Mouse (Mus musculus) hindbrain, postnatal 0 days (tissue): ENCODE data around the gene Pcbp4. TPM values are rescaled to one million over a fixed set of nuclear protein-coding genes. Genes with fewer than 3 reads are reported as not detected.
"Not testable (repeated sequence)": the region's sequence is repeated elsewhere in the genome, so short reads cannot be mapped to it uniquely, and the experiment has no call there.

Experiments used
- ATAC-seq: fragments of 200-750 bp; cut with Nextera tagmentation; 2 replicates; pipeline ENCODE4 v1.8.0; 2017; ENCODE audit warnings: mild to moderate bottlenecking, moderate TSS enrichment, moderate library complexity
- DNase-seq: peaks from one replicate; pipeline ENCODE4 v3.0.0-alpha.2; 2015; ENCODE audit warnings: low spot score
- H3K27ac ChIP-seq: fragments of 300-500 bp; sonication (generic); 2 replicates; pipeline ENCODE4 v1.5.1; 2014; ENCODE audit warnings: mild to moderate bottlenecking
- H3K27me3 ChIP-seq: fragments of 300-500 bp; sonication (generic); 2 replicates; pipeline ENCODE4 v1.6.1; 2014; ENCODE audit warnings: low read length, mixed read lengths; ENCODE audit not compliant: insufficient read depth
- H3K36me3 ChIP-seq: fragments of 300-500 bp; sonication (generic); 2 replicates; pipeline ENCODE4 v1.6.1; 2014; ENCODE audit warnings: low read length, mixed read lengths; ENCODE audit not compliant: insufficient read depth
- H3K4me1 ChIP-seq: fragments of 300-500 bp; sonication (generic); 2 replicates; pipeline ENCODE4 v1.6.1; 2014; ENCODE audit warnings: antibody characterized with exemption, low read length, mixed read lengths; ENCODE audit not compliant: insufficient read depth
- H3K4me2 ChIP-seq: fragments of 300-500 bp; sonication (generic); 2 replicates; pipeline ENCODE4 v1.6.1; 2014; ENCODE audit warnings: low read depth, mild to moderate bottlenecking, low read length, moderate library complexity, mixed read lengths
- H3K4me3 ChIP-seq: fragments of 300-500 bp; sonication (generic); 2 replicates; pipeline ENCODE4 v1.5.1; 2014; ENCODE audit warnings: low read length
- H3K9ac ChIP-seq: fragments of 300-500 bp; sonication (generic); replicated peaks from 2 replicates; pipeline ENCODE4 v1.6.1; 2014; ENCODE audit warnings: mild to moderate bottlenecking, low read length, moderate library complexity, mixed read lengths
- H3K9me3 ChIP-seq: fragments of 300-500 bp; sonication (generic); 2 replicates; pipeline ENCODE4 v1.6.1; 2016; ENCODE audit warnings: low read length, mixed read lengths
- CTCF ChIP-seq: IDR thresholded peaks from 2 replicates; pipeline ENCODE4 v1.5.1; 2016; ENCODE audit warnings: antibody characterized with exemption, control low read depth, low read depth
- WGBS: fragments of 180-500 bp; shearing (Covaris S2); extraction: QIAGEN DNeasy Blood & Tissue Kit; methylation state at CpG from one replicate; pipeline ENCODE4 v1.1.7; 2014; 5-methylcytosine and 5-hydroxymethylcytosine counted together
- polyA plus RNA-seq: library from polyadenylated mRNA; unstranded; fragments of >200 nt; fragmentation: Nextera tagmentation; extraction: Ambion mirVana; gene quantifications from 2 replicates; pipeline ENCODE4 v1.2.1, GENCODE M21; 2015
- total RNA-seq: library from RNA; depleted of rRNA; stranded (reverse); fragments of >200 nt; gene quantifications from 2 replicates; pipeline ENCODE4 v1.2.3, GENCODE M21; 2014

The Pcbp4 gene
- total and polyA plus RNA-seq, 2 experiments from 2014 or later: 228 to 623 TPM

GRCm38 (mm10) chr9:106483136-106483535, 30.0 kb downstream of the Pcbp4 start:
- TF ChIP-seq CTCF: no peak
- Histone ChIP-seq H3K9me3 (no peaks in the 10 kb centered on the region), H3K9ac (no peak overlapping the region), H3K4me1 (peaks cover 1% of the 10 kb centered on the region; the same call in 1 of the 2 replicates), H3K27me3 (no peaks in the 10 kb centered on the region), H3K27ac (no peak overlapping the region), H3K4me2 (no peak overlapping the region), H3K36me3 (peaks cover 28% of the 10 kb centered on the region), H3K4me3 (no peak overlapping the region)
- 97% methylated on average over 10 of the region's 10 CpGs for WGBS
- no peak for DNase-seq
- no peak for ATAC-seq

- 93% methylated on average over 17 of the region's 17 CpGs for WGBS
- Histone ChIP-seq H3K4me3 (no peak overlapping the region), H3K27ac (no peak overlapping the region), H3K4me2 (no peak overlapping the region), H3K27me3 (no peaks in the 10 kb centered on the region), H3K9ac (no peak overlapping the region), H3K9me3 (no peaks in the 10 kb centered on the region), H3K4me1 (no peaks in the 10 kb centered on the region), H3K36me3 (peaks cover 28% of the 10 kb centered on the region)
- TF ChIP-seq CTCF: no peak
- DNase-seq: no peak
- ATAC-seq: no peak
Observed at GRCm38 (mm10) chr9:106483606-106484005, 30.5 kb downstream of the Pcbp4 start.

GRCm38 (mm10) chr9:106485076-106485475, 32.0 kb downstream of the Pcbp4 start:
- no peak overlapping the region for H3K9ac ChIP-seq
- no peaks in the 10 kb centered on the region for H3K9me3 ChIP-seq
- DNase-seq (no peak), ATAC-seq (no peak)
- no peak overlapping the region for H3K4me3 ChIP-seq
- peaks cover 28% of the 10 kb centered on the region for H3K36me3 ChIP-seq
- no peak overlapping the region for H3K27ac ChIP-seq
- H3K27me3 ChIP-seq: no peaks in the 10 kb centered on the region
- TF ChIP-seq CTCF: no peak
- 83% methylated on average over 10 of the region's 10 CpGs for WGBS
- H3K4me2 ChIP-seq: no peak overlapping the region
- H3K4me1 ChIP-seq: no peaks in the 10 kb centered on the region

GRCm38 (mm10) chr9:106487602-106488001, 34.5 kb downstream of the Pcbp4 start:
- H3K4me3 ChIP-seq, H3K27ac ChIP-seq, H3K4me2 ChIP-seq, H3K9ac ChIP-seq, ATAC-seq, H3K27me3 ChIP-seq, H3K4me1 ChIP-seq, DNase-seq, H3K9me3 ChIP-seq: not testable (repeated sequence)
- 81% methylated on average over 6 of the region's 6 CpGs for WGBS
- H3K36me3 ChIP-seq: peaks cover 28% of the 10 kb centered on the region

- WGBS: 93% methylated on average over 6 of the region's 6 CpGs
- Histone ChIP-seq H3K4me2 (no peak within 1 kb of the TSS), H3K27me3 (no peaks in the 10 kb centered on the region), H3K27ac (no peak within 1 kb of the TSS), H3K36me3 (no peaks in the 10 kb centered on the region), H3K4me3 (no peak within 1 kb of the TSS), H3K9me3 (no peaks in the 10 kb centered on the region), H3K4me1 (no peaks in the 10 kb centered on the region), H3K9ac (no peak within 1 kb of the TSS)
- ATAC-seq: no peak
- DNase-seq: no peak
- no peak for TF ChIP-seq CTCF
Observed at GRCm38 (mm10) chr9:106499667-106500066, 46.6 kb downstream of the Pcbp4 start, which contains the start of gene Iqcf1. Iqcf1 (plus strand) TSS chr9:106499967.

GRCm38 (mm10) chr9:106501846-106502245, 48.8 kb downstream of the Pcbp4 start:
- H3K27me3 ChIP-seq: no peaks in the 10 kb centered on the region
- DNase-seq: no peak
- no peak overlapping the region for H3K27ac ChIP-seq
- no peaks in the 10 kb centered on the region for H3K4me1 ChIP-seq
- 84% methylated on average over 22 of the region's 22 CpGs for WGBS
- H3K36me3 ChIP-seq: no peaks in the 10 kb centered on the region
- H3K9ac ChIP-seq: no peak overlapping the region
- no peak overlapping the region for H3K4me3 ChIP-seq
- ATAC-seq: no peak
- H3K4me2 ChIP-seq: no peak overlapping the region
- H3K9me3 ChIP-seq: no peaks in the 10 kb centered on the region
- TF ChIP-seq CTCF: no peak

- TF ChIP-seq CTCF: no peak
- ATAC-seq: no peak
Observed at GRCm38 (mm10) chr9:106504246-106504645, 51.2 kb downstream of the Pcbp4 start.

More at GRCm38 (mm10) chr9:106504246-106504645, 51.2 kb downstream of the Pcbp4 start:
- Histone ChIP-seq H3K27ac (no peak overlapping the region), H3K27me3 (no peaks in the 10 kb centered on the region), H3K4me2 (no peak overlapping the region), H3K9me3 (no peaks in the 10 kb centered on the region), H3K36me3 (no peaks in the 10 kb centered on the region), H3K4me1 (no peaks in the 10 kb centered on the region), H3K9ac (no peak overlapping the region), H3K4me3 (no peak overlapping the region)
- DNase-seq: no peak
- 82% methylated on average over 6 of the region's 6 CpGs for WGBS
